Mouse (Mus musculus) bone marrow, adult 2 months (tissue): ENCODE results near the gene Lrrc8d.

Source experiments
- CTCF ChIP-seq: fragments of 200-500 bp; IDR thresholded peaks from 2 replicates; pipeline ENCODE4 v1.5.1; 2011; ENCODE audit warnings: low read length, control low read depth; ENCODE audit not compliant: control insufficient read depth, insufficient read depth
- POLR2A ChIP-seq: fragments of 200-500 bp; IDR thresholded peaks from 2 replicates; pipeline ENCODE4 v1.6.1; 2011; ENCODE audit warnings: low read depth, mild to moderate bottlenecking, control low read depth, low read length, borderline replicate concordance; ENCODE audit not compliant: control insufficient read depth

DNA sequence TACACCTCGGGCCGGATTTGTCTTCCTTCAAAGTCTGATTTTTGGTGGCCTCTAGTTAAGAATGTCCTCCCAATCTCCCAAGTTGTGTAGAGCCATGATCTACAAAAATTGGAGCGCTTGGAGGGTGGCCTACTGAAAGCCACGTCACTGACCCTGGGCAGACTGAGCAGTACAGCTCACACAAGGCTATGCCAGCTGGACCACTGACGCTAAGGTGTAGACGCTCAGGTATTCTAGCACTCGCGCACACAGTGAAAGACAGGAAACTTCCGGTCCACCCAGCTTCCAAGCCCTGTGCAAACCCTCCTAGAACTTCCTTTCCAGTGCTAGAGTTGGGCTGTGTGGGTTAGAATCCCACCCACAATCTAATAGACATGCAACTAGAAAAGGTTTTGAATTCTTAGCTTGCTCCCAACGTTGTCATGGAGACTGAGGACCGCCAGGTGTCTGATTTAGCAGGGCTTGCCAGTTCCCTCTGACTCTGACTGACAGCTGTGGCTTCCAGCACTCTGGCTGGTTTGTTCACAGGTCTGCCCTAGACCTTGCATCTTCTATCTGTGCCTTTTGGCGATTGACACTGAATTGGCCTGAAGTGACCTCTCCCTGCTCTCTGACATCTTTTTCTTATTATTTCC lies 44.6 kb upstream of the Lrrc8d start:
- TF ChIP-seq CTCF = no peak
- TF ChIP-seq POLR2A = no peak
